Mouse (Mus musculus) heart, embryonic 16.5 days (tissue): Measurements from ENCODE around the gene Ggta1. TPM values are rescaled to one million over a fixed set of nuclear protein-coding genes. Genes with fewer than 3 reads are reported as not detected.
A peak's percentile ranks its signal among the peaks of the same experiment; 100 is the strongest.
"Not testable (repeated sequence)": the region's sequence is repeated elsewhere in the genome, so short reads cannot be mapped to it uniquely, and the experiment has no call there.

Experiments used
- ATAC-seq: fragments of 200-750 bp; cut with Nextera tagmentation; replicated peaks from 2 replicates; pipeline ENCODE4 v1.8.0; 2017; ENCODE audit warnings: moderate number of reproducible peaks; ENCODE audit not compliant: insufficient read depth, low FRiP score; ENCODE audit errors: extremely low read depth
- H3K27ac ChIP-seq: fragments of 300-500 bp; sonication (generic); 2 replicates; pipeline ENCODE4 v1.5.1; 2014; ENCODE audit warnings: mild to moderate bottlenecking, low read length, control low read depth, moderate library complexity
- H3K27me3 ChIP-seq: fragments of 300-500 bp; sonication (generic); 2 replicates; pipeline ENCODE4 v1.6.1; 2014; ENCODE audit warnings: low read length, mixed read lengths; ENCODE audit not compliant: control insufficient read depth, insufficient read depth
- H3K36me3 ChIP-seq: fragments of 300-500 bp; sonication (generic); 2 replicates; pipeline ENCODE4 v1.6.1; 2014; ENCODE audit not compliant: control insufficient read depth, insufficient read depth
- H3K4me1 ChIP-seq: fragments of 300-500 bp; sonication (generic); 2 replicates; pipeline ENCODE4 v1.6.1; 2014; ENCODE audit warnings: low read length, mixed read lengths; ENCODE audit not compliant: control insufficient read depth, insufficient read depth
- H3K4me2 ChIP-seq: fragments of 300-500 bp; sonication (generic); 2 replicates; pipeline ENCODE4 v1.6.1; 2014; ENCODE audit warnings: low read depth, mild to moderate bottlenecking, control low read depth, low read length
- H3K4me3 ChIP-seq: fragments of 300-500 bp; sonication (generic); 2 replicates; pipeline ENCODE4 v1.5.1; 2014; ENCODE audit warnings: mild to moderate bottlenecking, control low read depth, low read length
- H3K9ac ChIP-seq: fragments of 300-500 bp; sonication (generic); 2 replicates; pipeline ENCODE4 v1.6.1; 2014; ENCODE audit warnings: low read length, control low read depth
- H3K9me3 ChIP-seq: fragments of 300-500 bp; sonication (generic); replicated peaks from 2 replicates; pipeline ENCODE4 v1.6.1; 2016; ENCODE audit warnings: low read length; ENCODE audit not compliant: control insufficient read depth
- WGBS: fragments of 180-500 bp; shearing (Covaris S2); extraction: QIAGEN DNeasy Blood & Tissue Kit; methylation state at CpG from one replicate; pipeline ENCODE4 v1.1.7; 2014; 5-methylcytosine and 5-hydroxymethylcytosine counted together
- polyA plus RNA-seq: library from polyadenylated mRNA; unstranded; fragments of >200 nt; fragmentation: Nextera tagmentation; extraction: Ambion mirVana; gene quantifications from 2 replicates; pipeline ENCODE4 v1.2.1, GENCODE M21; 2015

Ggta1 gene
- polyA plus RNA-seq, 1 experiment from 2014 or later, result 30.9 TPM

DNA sequence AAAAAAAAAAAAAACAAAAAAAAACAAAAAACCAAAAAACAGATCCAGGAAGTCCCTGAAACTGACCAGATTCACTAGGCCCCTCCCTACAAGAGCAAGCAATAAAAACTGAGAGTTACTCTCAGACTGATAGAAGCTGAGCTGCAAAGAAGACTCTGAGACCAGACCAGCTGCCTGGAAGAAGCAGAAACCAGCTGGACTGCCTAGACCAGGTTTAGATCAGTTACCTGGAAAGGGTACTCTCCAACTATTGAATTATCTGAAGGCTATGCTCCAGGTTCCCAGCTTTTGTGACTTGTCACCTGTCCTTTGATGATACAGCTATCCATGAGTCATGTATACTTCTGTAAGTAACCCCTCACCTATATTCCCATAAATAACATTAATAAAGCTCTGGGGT is 3.7 kb downstream of the Ggta1 start:
- no peak overlapping the region for H3K4me2 ChIP-seq
- no peak for ATAC-seq
- H3K4me3 ChIP-seq, result no peak overlapping the region
- H3K27me3 ChIP-seq, result no peaks in the 10 kb centered on the region
- H3K4me1 ChIP-seq, result peaks cover 19% of the 10 kb centered on the region
- no peak overlapping the region for H3K27ac ChIP-seq
- H3K9ac ChIP-seq, result no peak overlapping the region
- peaks cover 2% of the 10 kb centered on the region; the same call in 1 of the 2 replicates for H3K36me3 ChIP-seq
- peaks cover 2% of the 10 kb centered on the region for H3K9me3 ChIP-seq

DNA sequence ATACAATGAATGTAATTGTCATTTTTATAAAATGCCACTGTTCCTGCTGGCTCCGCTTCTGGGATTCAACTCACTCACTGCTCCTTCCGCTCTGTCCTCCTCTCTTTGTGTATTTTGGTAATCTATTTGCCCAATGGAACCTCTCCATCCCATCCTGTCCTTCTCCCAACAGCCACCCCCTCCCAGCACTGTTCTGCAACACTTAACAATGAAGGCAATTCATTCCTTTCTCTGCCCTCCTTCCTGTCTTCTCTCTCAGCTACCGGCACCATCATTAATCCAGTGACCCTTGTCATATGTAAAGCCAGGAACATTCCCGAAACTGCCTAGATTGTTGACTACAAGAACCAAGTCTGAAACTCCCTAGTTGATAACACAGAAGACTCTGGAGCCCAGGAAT is 4.6 kb downstream of the Ggta1 start:
- H3K27ac ChIP-seq, result peak overlapping the region; percentile 31
- WGBS, result 69% methylated on average over 4 of the region's 4 CpGs

DNA sequence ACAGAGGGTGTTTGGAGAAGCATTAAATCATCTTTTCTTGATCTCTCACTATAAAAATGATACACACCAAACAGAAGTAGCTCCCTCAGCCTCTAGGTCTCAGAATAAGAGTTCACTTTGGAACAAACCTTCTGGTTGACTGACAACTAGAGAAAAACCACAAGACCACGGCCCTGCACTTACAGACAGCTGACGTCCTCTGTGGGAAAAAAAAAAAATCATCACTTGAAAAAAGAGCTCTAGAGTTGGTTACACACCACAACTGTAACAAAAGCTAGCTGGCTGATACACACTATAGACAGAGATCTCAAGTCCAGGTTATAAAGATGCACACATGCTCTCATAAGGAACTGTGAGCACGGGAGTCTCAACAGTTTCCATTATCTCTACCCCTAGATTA is 9.3 kb downstream of the Ggta1 start:
- no peak for ATAC-seq
- 62% methylated on average over 3 of the region's 3 CpGs for WGBS
- Histone ChIP-seq H3K27me3 (no peaks in the 10 kb centered on the region), H3K27ac (no peak overlapping the region), H3K9me3 (peaks cover 2% of the 10 kb centered on the region), H3K4me2 (no peak overlapping the region), H3K4me1 (peaks cover 24% of the 10 kb centered on the region), H3K36me3 (peaks cover 2% of the 10 kb centered on the region; the same call in 1 of the 2 replicates), H3K4me3 (no peak overlapping the region), H3K9ac (no peak overlapping the region)

More for the DNA sequence above, 4.6 kb downstream of the Ggta1 start:
- Histone ChIP-seq H3K4me2 (no peak overlapping the region), H3K27me3 (no peaks in the 10 kb centered on the region), H3K9ac (no peak overlapping the region), H3K4me3 (no peak overlapping the region), H3K4me1 (peaks cover 15% of the 10 kb centered on the region), H3K9me3 (peaks cover 2% of the 10 kb centered on the region), H3K36me3 (peaks cover 2% of the 10 kb centered on the region; the same call in 1 of the 2 replicates)
- ATAC-seq, result no peak

DNA sequence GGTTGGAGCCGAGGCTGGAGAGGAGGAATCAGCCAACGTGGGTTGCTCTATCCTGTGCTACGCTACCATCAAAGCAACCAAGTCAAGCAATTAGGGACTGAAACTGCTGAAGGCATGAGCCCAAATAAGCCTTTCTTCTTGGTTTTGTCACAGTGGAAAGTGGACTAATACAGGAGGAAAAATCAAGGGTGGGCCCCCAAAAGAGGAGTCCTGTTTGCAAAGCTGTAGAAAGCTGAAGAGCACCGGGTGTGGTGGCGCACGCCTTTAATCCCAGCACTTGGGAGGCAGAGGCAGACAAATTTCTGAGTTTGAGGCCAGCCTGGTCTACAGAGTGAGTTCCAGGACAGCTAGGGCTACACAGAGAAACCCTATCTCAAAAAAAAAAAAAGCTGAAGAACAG is 10.3 kb downstream of the Ggta1 start:
- 95% methylated on average over 6 of the region's 6 CpGs for WGBS
- H3K9ac ChIP-seq, H3K9me3 ChIP-seq, H3K4me2 ChIP-seq, ATAC-seq, H3K27me3 ChIP-seq, H3K36me3 ChIP-seq, H3K27ac ChIP-seq, H3K4me3 ChIP-seq: not testable (repeated sequence)
- peaks cover 28% of the 10 kb centered on the region for H3K4me1 ChIP-seq

DNA sequence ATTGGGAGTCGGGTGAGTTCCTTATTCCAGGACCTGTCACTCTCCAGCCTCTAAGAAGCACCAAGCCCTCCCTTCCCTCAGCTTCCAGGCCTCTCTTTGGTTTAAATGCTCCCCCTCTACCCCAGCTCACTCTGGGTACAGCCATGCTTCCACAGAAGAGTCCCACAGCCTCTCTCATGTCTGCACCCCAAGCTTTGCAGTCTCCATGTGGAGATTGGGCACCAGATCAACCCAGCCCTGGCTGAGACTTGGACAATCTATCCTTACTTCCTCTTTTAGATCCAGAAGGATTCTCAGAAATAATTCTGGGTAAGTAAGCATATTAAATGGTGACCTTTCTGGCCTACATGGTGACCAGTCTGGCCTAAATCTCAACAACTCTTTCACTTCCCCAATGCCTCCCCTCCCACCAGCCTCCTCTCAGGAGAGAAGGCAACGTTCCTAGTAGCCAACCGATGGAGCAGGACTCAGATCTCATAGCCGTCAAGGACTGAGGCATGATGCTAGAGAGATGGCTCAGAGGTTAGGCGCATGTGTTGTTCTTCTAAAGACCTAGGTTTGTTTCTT is 11.5 kb downstream of the Ggta1 start:
- Histone ChIP-seq H3K27ac (peak overlapping the region; percentile 4; the same call in 1 of the 2 replicates), H3K36me3 (no peaks in the 10 kb centered on the region), H3K9ac (no peak overlapping the region), H3K9me3 (no peaks in the 10 kb centered on the region), H3K4me1 (peaks cover 35% of the 10 kb centered on the region), H3K4me2 (no peak overlapping the region), H3K27me3 (no peaks in the 10 kb centered on the region), H3K4me3 (no peak overlapping the region)
- no peak for ATAC-seq
- WGBS, result 87% methylated on average over 5 of the region's 5 CpGs

DNA sequence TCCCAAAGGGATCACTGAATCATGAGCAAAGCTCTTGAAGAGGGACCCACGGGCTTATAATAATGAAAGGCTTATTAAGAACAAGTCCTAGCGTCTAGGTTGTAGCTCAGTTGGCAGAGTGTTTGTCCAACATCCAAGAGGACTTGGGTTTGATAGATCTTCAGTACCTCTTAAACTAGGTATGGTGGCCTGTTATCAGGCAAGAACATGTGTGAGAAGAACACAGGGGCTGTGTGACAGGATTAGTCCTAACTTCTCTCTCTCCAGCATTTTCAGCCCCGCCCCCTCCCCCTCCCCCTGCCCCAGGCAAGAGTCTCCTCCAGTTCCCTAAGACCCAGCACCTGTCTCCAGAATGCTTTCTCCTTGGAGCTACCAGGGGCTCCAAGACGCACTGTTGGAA is 12.2 kb downstream of the Ggta1 start:
- H3K27me3 ChIP-seq, result no peaks in the 10 kb centered on the region
- no peak overlapping the region for H3K27ac ChIP-seq
- H3K9ac ChIP-seq, result no peak overlapping the region
- no peak for ATAC-seq
- H3K9me3 ChIP-seq, result no peaks in the 10 kb centered on the region
- WGBS, result 71% methylated on average over 4 of the region's 4 CpGs
- no peaks in the 10 kb centered on the region for H3K36me3 ChIP-seq
- H3K4me2 ChIP-seq, result no peak overlapping the region
- no peak overlapping the region for H3K4me3 ChIP-seq
- H3K4me1 ChIP-seq, result peaks cover 41% of the 10 kb centered on the region

DNA sequence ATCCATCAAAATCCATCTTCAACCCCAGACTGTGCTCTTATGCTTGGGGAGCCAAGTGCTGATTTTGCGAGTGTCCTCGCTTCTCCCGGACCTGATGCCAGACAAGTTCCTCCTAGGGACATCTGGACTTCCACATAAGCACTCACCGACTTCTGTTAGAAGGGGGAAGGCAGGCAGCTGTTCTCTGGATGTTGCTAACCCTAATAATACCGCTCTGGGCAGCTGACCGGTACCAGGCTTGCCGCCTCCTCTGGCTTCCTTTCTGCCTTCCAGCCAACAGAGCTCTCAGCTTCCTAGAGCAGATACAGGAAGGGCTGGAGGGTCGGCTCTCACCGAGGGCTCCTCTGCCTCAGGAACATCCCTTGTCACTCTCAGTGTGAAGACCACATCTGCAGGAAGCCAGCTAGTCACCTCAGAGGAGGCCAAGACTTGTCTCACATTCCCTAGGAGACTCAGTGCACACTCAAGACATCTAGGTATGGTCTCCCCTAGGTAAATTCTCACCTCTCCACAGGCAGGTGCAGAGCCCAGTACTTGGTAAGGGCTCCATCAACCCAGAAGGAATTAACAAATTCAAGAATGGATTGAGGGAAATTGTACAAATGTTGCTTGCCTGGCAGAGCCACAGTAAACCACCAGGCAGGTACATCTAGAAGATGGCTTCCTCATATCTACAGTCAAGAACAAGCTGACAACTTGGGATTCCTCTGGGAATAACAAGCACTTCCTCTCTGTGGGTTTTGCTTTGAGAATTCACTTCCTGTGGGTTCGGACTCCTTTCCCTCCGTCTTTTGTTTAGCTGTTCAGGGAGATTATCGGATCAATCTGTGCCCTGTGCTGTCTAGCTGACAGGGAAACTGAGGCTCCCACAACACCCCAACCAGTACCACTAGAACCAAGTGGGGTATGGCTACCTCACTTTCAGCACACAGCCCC is 13.1 kb downstream of the Ggta1 start:
- no peaks in the 10 kb centered on the region for H3K27me3 ChIP-seq
- no peak overlapping the region for H3K4me2 ChIP-seq
- H3K9me3 ChIP-seq, result no peaks in the 10 kb centered on the region
- H3K9ac ChIP-seq, result no peak overlapping the region
- no peaks in the 10 kb centered on the region for H3K36me3 ChIP-seq
- ATAC-seq, result no peak
- peaks cover 50% of the 10 kb centered on the region for H3K4me1 ChIP-seq
- WGBS, result 55% methylated on average over 12 of the region's 12 CpGs
- H3K27ac ChIP-seq, result 0 out of 2 replicates have a peak overlapping the region, but pooled peaks have one; percentile 6
- H3K4me3 ChIP-seq, result no peak overlapping the region

DNA sequence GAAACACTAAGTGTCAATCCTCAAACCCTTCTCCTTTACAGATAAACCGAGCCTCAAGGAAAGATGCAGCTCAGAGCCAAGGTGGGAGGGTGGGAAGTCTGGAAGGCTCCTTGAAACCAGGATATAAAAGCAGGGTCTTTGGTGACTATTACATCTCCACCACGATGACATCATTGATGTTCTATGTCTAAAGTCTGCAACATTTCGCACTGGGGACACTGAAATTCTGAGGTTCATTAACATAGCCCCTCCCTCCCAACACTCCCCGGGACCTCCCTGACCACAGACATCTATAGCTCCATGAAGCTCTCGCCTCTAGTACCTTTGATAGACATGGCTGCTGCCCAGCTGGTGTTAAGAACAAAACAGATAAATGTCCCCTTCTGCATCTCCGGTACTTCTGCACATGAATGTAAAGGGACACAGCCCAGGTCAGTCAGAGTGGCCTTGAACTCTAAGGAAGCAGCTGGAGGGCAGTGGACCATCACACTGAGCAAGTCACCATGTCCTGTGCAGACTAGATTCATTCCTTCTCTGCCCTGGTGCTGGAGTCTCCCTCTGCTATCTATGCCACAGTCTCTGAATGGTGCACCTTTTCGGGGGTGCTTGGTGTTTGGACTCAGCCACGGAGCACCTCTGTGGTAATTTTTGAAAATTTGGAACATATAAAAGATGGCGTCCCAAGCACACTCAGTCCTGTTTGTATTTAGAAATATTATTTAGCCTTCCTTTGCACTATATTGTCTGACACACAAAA is 13.9 kb downstream of the Ggta1 start:
- no peak overlapping the region for H3K4me2 ChIP-seq
- H3K9ac ChIP-seq, result no peak overlapping the region
- no peaks in the 10 kb centered on the region for H3K9me3 ChIP-seq
- peaks cover 57% of the 10 kb centered on the region for H3K4me1 ChIP-seq
- no peaks in the 10 kb centered on the region for H3K27me3 ChIP-seq
- H3K36me3 ChIP-seq, result no peaks in the 10 kb centered on the region
- H3K27ac ChIP-seq, result peak overlapping the region; percentile 15
- WGBS, result 65% methylated on average over 9 of the region's 9 CpGs
- no peak for ATAC-seq
- H3K4me3 ChIP-seq, result no peak overlapping the region
